Mouse (Mus musculus) heart, adult 2 months (tissue): ENCODE data around the gene Ankrd61. TPM values are rescaled to one million over a fixed set of nuclear protein-coding genes. Genes with fewer than 3 reads are reported as not detected.

Source experiments
- DNase-seq, 2 experiments: peaks; one replicate each; pipeline ENCODE4 v3.0.0; 2021
- H3K27ac ChIP-seq: fragments of 200-600 bp; 2 replicates; pipeline ENCODE4 v1.8.1; 2022
- H3K27me3 ChIP-seq: fragments of 200-500 bp; 2 replicates; pipeline ENCODE4 v1.6.1; 2012; ENCODE audit warnings: mild to moderate bottlenecking, low read length, inconsistent platforms, mixed read lengths; ENCODE audit not compliant: control insufficient read depth, insufficient read depth
- H3K36me3 ChIP-seq: fragments of 200-500 bp; 2 replicates; pipeline ENCODE4 v1.6.1; 2012; ENCODE audit warnings: low read length, inconsistent platforms; ENCODE audit not compliant: control insufficient read depth, insufficient read depth
- H3K4me1 ChIP-seq: fragments of 200-500 bp; 2 replicates; pipeline ENCODE4 v1.6.1; 2011; ENCODE audit warnings: low read length; ENCODE audit not compliant: control insufficient read depth, insufficient read depth
- H3K4me3 ChIP-seq: fragments of 200-600 bp; 2 replicates; pipeline ENCODE4 v1.8.1; 2022
- H3K79me2 ChIP-seq: fragments of 200-500 bp; replicated peaks from 2 replicates; pipeline ENCODE4 v1.6.1; 2012; ENCODE audit warnings: mild to moderate bottlenecking, inconsistent platforms, low read length, moderate library complexity, mixed read lengths; ENCODE audit not compliant: control insufficient read depth, insufficient read depth
- H3K9ac ChIP-seq: fragments of 200-500 bp; 2 replicates; pipeline ENCODE4 v1.6.1; 2012; ENCODE audit warnings: low read depth, mild to moderate bottlenecking, control low read depth, inconsistent platforms, low read length, mixed read lengths
- CTCF ChIP-seq: fragments of 200-600 bp; IDR thresholded peaks from 2 replicates; pipeline ENCODE4 v1.8.1; 2022; ENCODE audit warnings: antibody characterized with exemption, mild to moderate bottlenecking, moderate library complexity
- EP300 ChIP-seq: fragments of 200-500 bp; IDR thresholded peaks from 2 replicates; pipeline ENCODE4 v1.6.1; 2011; ENCODE audit warnings: low read depth, low read length, control low read depth; ENCODE audit not compliant: insufficient read depth
- POLR2A ChIP-seq: fragments of 200-500 bp; IDR thresholded peaks from 2 replicates; pipeline ENCODE4 v1.6.1; 2011; ENCODE audit warnings: mild to moderate bottlenecking, low read depth, low read length, control low read depth; ENCODE audit not compliant: insufficient read depth
- WGBS: fragments of 180-500 bp; shearing (Covaris S2); methylation state at CpG from one replicate; pipeline ENCODE4 v1.1.7; 2018; 5-methylcytosine and 5-hydroxymethylcytosine counted together
- intact Hi-C: fragments of 180-260 bp; cut with DNase I; formaldehyde crosslinking; loops from one replicate; pipeline ENCODE4 v1.15.1; 2025
- polyA plus RNA-seq: library from polyadenylated mRNA; depleted of rRNA; stranded (reverse); fragments of >200 nt; gene quantifications from 2 replicates; pipeline ENCODE4 v1.2.3, GENCODE M21; 2012
- total RNA-seq, 2 experiments: library from RNA; stranded (reverse); gene quantifications; 2 replicates each; pipeline ENCODE4 v1.2.3; 2021

Gene Ankrd61
- total and polyA plus RNA-seq, 3 experiments, result 0.10 TPM; not detected in 2

- Histone ChIP-seq H3K4me3 (no peak overlapping the region), H3K79me2 (no peaks in the 10 kb centered on the region), H3K9ac (no peak overlapping the region), H3K27ac (no peak overlapping the region), H3K27me3 (no peaks in the 10 kb centered on the region), H3K4me1 (peaks cover 1% of the 10 kb centered on the region), H3K36me3 (peaks cover 6% of the 10 kb centered on the region; the same call in 1 of the 2 replicates)
- WGBS, result 70% methylated on average over 4 of the region's 4 CpGs
- TF ChIP-seq POLR2A, result no peak
- intact Hi-C loops, result no loop called here
- DNase-seq, result no peak
These were observed 6.3 kb upstream of the Ankrd61 start for GRCm38 (mm10) chr5:143903813-143904212.

GRCm38 (mm10) chr5:143902111-143902510 lies 4.6 kb upstream of the Ankrd61 start:
- no peaks in the 10 kb centered on the region for H3K27me3 ChIP-seq
- 46% methylated on average over 3 of the region's 3 CpGs for WGBS
- no peak overlapping the region for H3K27ac ChIP-seq
- H3K9ac ChIP-seq, result no peak overlapping the region
- H3K4me3 ChIP-seq, result no peak overlapping the region
- peak; percentile 53 to 74 for DNase-seq
- peaks cover 6% of the 10 kb centered on the region; the same call in 1 of the 2 replicates for H3K36me3 ChIP-seq
- H3K4me1 ChIP-seq, result peaks cover 1% of the 10 kb centered on the region
- no peak for TF ChIP-seq EP300
- no peak for TF ChIP-seq CTCF
- TF ChIP-seq POLR2A, result no peak
- no peaks in the 10 kb centered on the region for H3K79me2 ChIP-seq
- intact Hi-C loops, result no loop called here

GRCm38 (mm10) chr5:143893396-143893795 lies 4.1 kb downstream of the Ankrd61 start:
- intact Hi-C loops, result no loop called here
- H3K79me2 ChIP-seq, result no peaks in the 10 kb centered on the region
- no peak overlapping the region for H3K4me3 ChIP-seq
- H3K27me3 ChIP-seq, result no peaks in the 10 kb centered on the region
- H3K36me3 ChIP-seq, result no peaks in the 10 kb centered on the region
- no peak for DNase-seq
- H3K27ac ChIP-seq, result no peak overlapping the region
- 71% methylated on average over 5 of the region's 5 CpGs for WGBS
- no peaks in the 10 kb centered on the region for H3K4me1 ChIP-seq
- TF ChIP-seq EP300 (no peak), CTCF (no peak), POLR2A (no peak)
- H3K9ac ChIP-seq, result no peak overlapping the region

DNA sequence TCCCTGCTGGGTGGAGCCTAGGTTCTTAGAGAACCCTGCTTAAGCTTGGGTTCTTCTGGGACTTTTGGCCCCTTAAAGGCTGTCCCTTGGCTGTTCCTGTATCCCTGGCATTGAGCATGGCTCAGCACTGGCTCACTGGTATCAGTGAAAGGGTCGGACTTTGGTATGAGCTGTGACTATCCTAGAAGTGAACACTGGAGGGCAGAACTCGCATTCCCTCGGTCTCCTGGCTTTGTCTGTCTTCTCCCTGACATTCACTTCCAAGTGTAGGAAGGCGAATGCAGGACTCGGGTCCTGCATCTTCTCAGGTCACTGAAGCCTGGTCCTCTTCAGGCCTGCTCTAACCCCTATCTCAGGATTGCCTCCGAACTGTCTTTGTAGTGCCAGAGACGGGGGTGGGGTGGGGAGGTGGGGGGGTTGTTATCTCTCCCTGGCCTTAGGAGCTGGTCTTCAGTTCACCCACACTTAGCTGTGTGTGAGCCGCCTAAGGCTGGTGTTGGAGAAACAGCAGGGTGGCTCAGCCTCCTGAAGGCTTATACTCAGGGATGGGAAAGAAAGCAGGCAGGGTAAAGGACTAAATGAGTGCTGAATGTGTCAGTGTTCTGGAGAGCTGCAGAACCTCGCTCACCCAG lies 5.1 kb downstream of the Ankrd61 start:
- TF ChIP-seq CTCF (peak; percentile 40), EP300 (no peak), POLR2A (no peak)
- DNase-seq, result no peak
- intact Hi-C loops, result no loop called here
- no peaks in the 10 kb centered on the region for H3K4me1 ChIP-seq
- no peaks in the 10 kb centered on the region for H3K79me2 ChIP-seq
- WGBS, result 62% methylated on average over 9 of the region's 9 CpGs
- H3K4me3 ChIP-seq, result no peak overlapping the region
- no peaks in the 10 kb centered on the region for H3K27me3 ChIP-seq
- no peaks in the 10 kb centered on the region for H3K36me3 ChIP-seq
- H3K9ac ChIP-seq, result no peak overlapping the region
- no peak overlapping the region for H3K27ac ChIP-seq

DNA sequence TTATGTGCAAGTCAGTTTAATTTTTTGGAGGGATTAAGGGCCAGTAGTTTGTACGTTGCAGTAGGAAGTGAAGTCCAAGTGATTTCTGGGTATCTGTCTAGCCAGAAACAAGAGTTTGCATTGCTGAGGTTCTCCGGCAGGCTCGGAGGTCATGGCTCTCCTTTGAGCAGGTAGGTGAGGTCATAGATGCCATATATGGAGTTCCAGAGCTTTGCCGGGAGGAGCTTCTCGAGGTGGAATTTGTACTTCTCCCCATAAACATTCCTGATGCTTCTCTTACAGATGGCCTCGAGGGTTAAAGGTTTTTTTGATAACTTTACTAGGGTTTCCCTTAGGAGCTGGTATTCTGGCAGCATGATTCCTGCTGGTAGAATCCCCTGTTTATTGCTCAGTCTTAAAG lies 6.7 kb downstream of the Ankrd61 start:
- no peak for DNase-seq
- Histone ChIP-seq H3K79me2 (no peaks in the 10 kb centered on the region), H3K27ac (no peak overlapping the region), H3K27me3 (no peaks in the 10 kb centered on the region), H3K36me3 (peaks cover under 1% of the 10 kb centered on the region; the same call in 1 of the 2 replicates), H3K4me3 (no peak overlapping the region), H3K9ac (no peak overlapping the region), H3K4me1 (no peaks in the 10 kb centered on the region)
- WGBS, result 72% methylated on average over 6 of the region's 6 CpGs
- TF ChIP-seq EP300 (no peak), POLR2A (no peak), CTCF (no peak)
- intact Hi-C loops, result no loop called here

GRCm38 (mm10) chr5:143885274-143885673 lies 12.2 kb downstream of the Ankrd61 start:
- H3K27ac ChIP-seq, result no peak overlapping the region
- TF ChIP-seq POLR2A (no peak), EP300 (no peak), CTCF (no peak)
- no peak overlapping the region for H3K4me3 ChIP-seq
- 66% methylated on average over 3 of the region's 3 CpGs for WGBS
- H3K9ac ChIP-seq, result no peak overlapping the region
- intact Hi-C loops, result no loop called here
- no peaks in the 10 kb centered on the region for H3K4me1 ChIP-seq
- no peaks in the 10 kb centered on the region for H3K27me3 ChIP-seq
- peaks cover 3% of the 10 kb centered on the region; the same call in 1 of the 2 replicates for H3K36me3 ChIP-seq
- no peak for DNase-seq
- H3K79me2 ChIP-seq, result no peaks in the 10 kb centered on the region
